Mouse (Mus musculus): ENCODE results near the gene Diras2. TPM values are rescaled to one million over a fixed set of nuclear protein-coding genes. Genes with fewer than 3 reads are reported as not detected.

The Diras2 gene
- polyA plus RNA-seq, 1 experiment from 2014 or later: 7.6 TPM

DNA sequence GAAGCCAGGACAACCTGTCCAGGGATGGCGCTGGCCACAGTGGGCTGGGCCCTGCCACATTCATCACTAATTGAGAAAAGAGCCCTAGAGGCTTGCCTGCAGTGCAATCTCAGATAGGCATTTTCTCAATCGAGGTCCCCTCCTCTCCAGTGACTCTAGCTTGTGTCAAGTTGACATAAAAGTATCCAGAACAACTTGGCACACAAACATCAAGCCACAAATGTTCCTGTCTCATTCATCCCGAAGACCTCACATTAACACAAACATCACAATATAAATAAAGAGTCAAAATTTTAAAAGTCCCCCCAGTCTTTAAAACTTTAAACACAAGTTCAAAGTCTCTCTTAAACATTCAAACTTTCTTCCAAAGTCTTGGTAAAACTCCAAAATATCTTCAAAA is 56.3 kb downstream of the Diras2 start:
- no peak overlapping the region for H3K9ac ChIP-seq (ENCODE audit: low read depth, low read length)
- no peaks in the 10 kb centered on the region for H3K36me3 ChIP-seq (ENCODE audit: control insufficient read depth, insufficient read depth, low read length)
- no peak overlapping the region for H3K4me3 ChIP-seq (ENCODE audit: low read depth, low read length)
- H3K4me1 ChIP-seq (ENCODE audit: control insufficient read depth, insufficient read depth, low read length): peaks cover 11% of the 10 kb centered on the region
- no peak overlapping the region for H3K4me2 ChIP-seq (ENCODE audit: low read length)
- no peaks in the 10 kb centered on the region for H3K9me3 ChIP-seq (replicated peaks; ENCODE audit: control insufficient read depth, low read length, poor library complexity, severe bottlenecking)
- no peaks in the 10 kb centered on the region for H3K27me3 ChIP-seq (ENCODE audit: control insufficient read depth, insufficient read depth, low read depth, low read length)
- no peak overlapping the region for H3K27ac ChIP-seq (ENCODE audit: low read length)
- WGBS: 90% methylated on average over 3 of the region's 3 CpGs
- ATAC-seq: no peak

DNA sequence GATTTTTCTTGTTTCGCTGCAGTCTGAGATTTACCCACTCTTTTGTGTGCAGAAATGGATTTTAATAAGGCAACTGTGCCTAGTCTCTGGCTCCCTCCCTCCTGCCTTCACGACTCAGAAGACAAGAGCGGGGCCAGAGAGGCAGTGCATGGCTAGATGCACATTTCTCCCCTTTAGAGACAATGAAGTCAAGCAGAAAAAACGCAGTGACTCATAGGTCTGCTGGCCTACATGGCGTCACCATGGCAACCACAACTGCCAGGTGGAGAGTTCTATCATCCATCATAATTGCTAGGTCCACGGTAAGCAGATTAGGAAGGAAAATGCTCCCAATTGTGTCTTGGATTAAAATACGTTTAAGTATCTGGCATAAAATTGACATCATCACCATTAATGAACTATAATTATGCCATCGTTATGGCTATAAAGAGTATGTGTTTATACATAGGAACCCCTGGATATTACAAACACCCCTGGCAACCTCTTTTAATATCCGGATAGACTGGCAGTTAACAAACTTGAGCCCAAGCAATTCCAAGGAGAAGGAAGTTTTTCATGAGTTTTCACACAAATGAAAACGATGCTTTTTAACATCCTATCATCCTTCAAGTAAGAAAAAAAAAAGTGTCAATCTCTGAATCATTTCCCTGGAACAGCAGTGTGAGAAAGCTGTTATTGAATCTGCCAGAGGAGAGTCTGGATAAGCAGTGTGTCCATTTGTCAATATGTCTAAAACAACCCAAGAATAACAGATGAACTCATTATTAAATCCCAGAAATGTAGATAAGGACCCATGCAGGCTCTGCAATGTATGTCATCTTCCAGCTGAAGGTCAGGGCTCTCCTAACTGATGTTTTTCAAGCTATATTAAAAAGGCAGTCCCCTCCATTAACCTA is 61.0 kb downstream of the Diras2 start:
- Histone ChIP-seq H3K27me3 (ENCODE audit: control insufficient read depth, insufficient read depth, low read depth, low read length) (no peaks in the 10 kb centered on the region), H3K4me2 (ENCODE audit: low read length) (peak overlapping the region; percentile 21), H3K36me3 (ENCODE audit: control insufficient read depth, insufficient read depth, low read length) (no peaks in the 10 kb centered on the region), H3K4me3 (ENCODE audit: low read depth, low read length) (no peak overlapping the region), H3K9me3 (replicated peaks; ENCODE audit: control insufficient read depth, low read length, poor library complexity, severe bottlenecking) (no peaks in the 10 kb centered on the region), H3K4me1 (ENCODE audit: control insufficient read depth, insufficient read depth, low read length) (peaks cover 19% of the 10 kb centered on the region), H3K27ac (ENCODE audit: low read length) (peak overlapping the region; percentile 92), H3K9ac (ENCODE audit: low read depth, low read length) (peak overlapping the region; percentile 25; the same call in 1 of the 2 replicates)
- WGBS: 15% methylated on average over 10 of the region's 10 CpGs
- ATAC-seq: peak; percentile 92

DNA sequence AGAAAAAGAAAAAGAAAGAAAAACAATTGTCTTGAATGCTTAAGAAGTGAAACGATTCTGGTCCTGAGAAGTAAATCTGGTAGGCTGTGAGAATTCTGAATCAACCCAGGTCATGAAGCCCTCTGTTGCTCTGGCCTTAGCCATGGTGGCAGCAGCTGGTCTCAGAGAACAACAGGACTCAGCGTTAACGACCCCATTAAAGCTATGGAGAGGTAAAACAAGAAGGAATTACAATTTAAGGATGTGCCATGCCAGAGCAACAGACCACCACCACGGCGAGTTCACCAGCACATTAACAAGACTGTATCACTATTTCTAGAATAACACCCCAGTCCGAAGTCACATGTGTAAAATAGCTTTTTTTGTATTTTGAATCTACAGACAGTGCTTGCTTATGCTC is 65.9 kb downstream of the Diras2 start:
- Histone ChIP-seq H3K9me3 (replicated peaks; ENCODE audit: control insufficient read depth, low read length, poor library complexity, severe bottlenecking) (no peaks in the 10 kb centered on the region), H3K36me3 (ENCODE audit: control insufficient read depth, insufficient read depth, low read length) (no peaks in the 10 kb centered on the region), H3K4me1 (ENCODE audit: control insufficient read depth, insufficient read depth, low read length) (peaks cover 11% of the 10 kb centered on the region), H3K27ac (ENCODE audit: low read length) (no peak overlapping the region), H3K4me2 (ENCODE audit: low read length) (no peak overlapping the region), H3K27me3 (ENCODE audit: control insufficient read depth, insufficient read depth, low read depth, low read length) (no peaks in the 10 kb centered on the region), H3K9ac (ENCODE audit: low read depth, low read length) (no peak overlapping the region), H3K4me3 (ENCODE audit: low read depth, low read length) (no peak overlapping the region)
- no peak for ATAC-seq
- WGBS: 68% methylated on average over 6 of the region's 6 CpGs

DNA sequence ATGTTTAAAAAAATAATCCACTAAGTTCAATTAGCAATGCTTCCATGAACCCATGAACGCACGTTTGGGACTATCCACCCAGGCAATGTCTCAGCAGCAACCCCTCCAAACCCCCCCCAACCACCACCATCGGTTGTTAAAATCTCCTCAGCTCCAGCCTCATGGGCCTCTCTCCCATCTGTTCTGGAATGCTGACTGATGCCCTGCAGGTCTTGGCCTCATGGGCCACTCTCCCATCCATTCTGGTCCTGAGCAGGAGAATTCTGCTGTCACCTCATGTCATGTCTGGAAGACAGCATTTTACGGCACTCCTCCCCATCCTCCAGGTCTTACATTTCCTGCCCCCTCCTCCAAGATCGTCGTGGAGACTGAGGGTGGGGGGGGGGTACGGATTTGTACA is 71.1 kb downstream of the Diras2 start:
- WGBS: 72% methylated on average over 7 of the region's 7 CpGs
- Histone ChIP-seq H3K9me3 (replicated peaks; ENCODE audit: control insufficient read depth, low read length, poor library complexity, severe bottlenecking) (no peaks in the 10 kb centered on the region), H3K36me3 (ENCODE audit: control insufficient read depth, insufficient read depth, low read length) (no peaks in the 10 kb centered on the region), H3K4me1 (ENCODE audit: control insufficient read depth, insufficient read depth, low read length) (no peaks in the 10 kb centered on the region), H3K4me3 (ENCODE audit: low read depth, low read length) (no peak overlapping the region), H3K27me3 (ENCODE audit: control insufficient read depth, insufficient read depth, low read depth, low read length) (0 out of 2 replicates have a peak, but pooled peaks cover 2% of the 10 kb centered on the region), H3K27ac (ENCODE audit: low read length) (no peak overlapping the region), H3K4me2 (ENCODE audit: low read length) (no peak overlapping the region), H3K9ac (ENCODE audit: low read depth, low read length) (no peak overlapping the region)
- ATAC-seq: no peak

DNA sequence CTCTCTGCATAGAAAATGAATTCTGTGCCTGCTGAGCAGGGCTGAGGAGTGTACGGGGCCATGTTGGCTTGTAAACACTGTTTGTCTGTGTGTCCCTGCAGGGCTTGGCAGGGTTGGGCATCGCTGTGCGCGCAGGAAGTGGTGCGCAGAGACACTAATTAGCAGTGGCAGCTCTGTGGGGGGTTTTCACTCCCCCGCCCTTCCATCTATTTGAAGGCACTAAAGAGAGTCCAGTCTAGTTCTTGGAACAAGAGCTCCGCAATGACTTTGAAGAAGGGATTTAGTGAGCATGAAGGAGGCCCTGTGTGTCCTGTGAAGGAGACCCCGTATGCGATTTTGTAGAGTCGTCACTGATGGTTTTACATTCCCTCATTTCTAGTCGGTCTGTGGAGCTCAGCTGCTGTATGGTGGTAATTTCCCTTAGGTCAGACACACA is 73.2 kb downstream of the Diras2 start:
- Histone ChIP-seq H3K36me3 (ENCODE audit: control insufficient read depth, insufficient read depth, low read length) (no peaks in the 10 kb centered on the region), H3K9me3 (replicated peaks; ENCODE audit: control insufficient read depth, low read length, poor library complexity, severe bottlenecking) (no peaks in the 10 kb centered on the region), H3K9ac (ENCODE audit: low read depth, low read length) (no peak overlapping the region), H3K4me2 (ENCODE audit: low read length) (peak overlapping the region; percentile 50), H3K4me1 (ENCODE audit: control insufficient read depth, insufficient read depth, low read length) (no peaks in the 10 kb centered on the region), H3K27ac (ENCODE audit: low read length) (peak overlapping the region; percentile 78), H3K4me3 (ENCODE audit: low read depth, low read length) (peak overlapping the region; percentile 16; the same call in 1 of the 2 replicates), H3K27me3 (ENCODE audit: control insufficient read depth, insufficient read depth, low read depth, low read length) (0 out of 2 replicates have a peak, but pooled peaks cover 5% of the 10 kb centered on the region)
- peak; percentile 95 for ATAC-seq
- WGBS: 15% methylated on average over 11 of the region's 11 CpGs

DNA sequence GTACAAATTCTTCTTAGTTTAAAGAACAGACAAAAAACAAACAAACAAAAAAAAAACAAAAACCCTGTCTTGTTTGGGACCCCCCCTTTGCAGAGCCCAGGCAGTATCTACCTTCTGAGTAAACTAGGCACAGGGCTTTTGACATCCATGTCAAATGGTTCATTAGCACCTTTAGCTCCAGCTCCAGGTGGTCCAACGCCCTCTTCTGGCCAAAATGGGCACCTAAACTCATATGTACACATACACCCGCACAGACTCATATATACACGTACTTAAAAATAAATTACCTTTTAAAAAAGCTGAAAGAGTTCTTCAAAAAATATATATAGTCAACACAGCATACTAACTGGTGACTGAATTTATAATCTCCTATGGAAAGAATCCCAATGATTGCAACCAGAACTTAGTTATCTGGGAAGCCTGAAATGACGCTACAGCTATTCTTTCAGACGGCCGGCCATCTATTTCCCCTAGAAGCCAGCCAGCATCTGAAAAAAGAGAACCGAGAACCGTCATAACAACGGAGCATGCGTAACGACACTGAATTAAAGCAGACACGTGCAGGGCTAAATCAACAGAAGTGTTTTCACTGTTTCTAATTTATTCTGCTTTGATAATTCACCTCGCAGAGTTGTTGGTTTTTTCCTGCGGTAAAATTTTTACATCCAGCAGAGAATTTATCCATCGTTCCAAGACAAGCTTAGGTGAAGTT is 73.7 kb downstream of the Diras2 start:
- Histone ChIP-seq H3K27ac (ENCODE audit: low read length) (peak overlapping the region; percentile 78), H3K27me3 (ENCODE audit: control insufficient read depth, insufficient read depth, low read depth, low read length) (0 out of 2 replicates have a peak, but pooled peaks cover 5% of the 10 kb centered on the region), H3K4me3 (ENCODE audit: low read depth, low read length) (peak overlapping the region; percentile 16; the same call in 1 of the 2 replicates), H3K9ac (ENCODE audit: low read depth, low read length) (no peak overlapping the region), H3K9me3 (replicated peaks; ENCODE audit: control insufficient read depth, low read length, poor library complexity, severe bottlenecking) (no peaks in the 10 kb centered on the region), H3K4me2 (ENCODE audit: low read length) (peak overlapping the region; percentile 50), H3K4me1 (ENCODE audit: control insufficient read depth, insufficient read depth, low read length) (no peaks in the 10 kb centered on the region), H3K36me3 (ENCODE audit: control insufficient read depth, insufficient read depth, low read length) (no peaks in the 10 kb centered on the region)
- ATAC-seq: peak; percentile 71
- WGBS: 38% methylated on average over 15 of the region's 15 CpGs

DNA sequence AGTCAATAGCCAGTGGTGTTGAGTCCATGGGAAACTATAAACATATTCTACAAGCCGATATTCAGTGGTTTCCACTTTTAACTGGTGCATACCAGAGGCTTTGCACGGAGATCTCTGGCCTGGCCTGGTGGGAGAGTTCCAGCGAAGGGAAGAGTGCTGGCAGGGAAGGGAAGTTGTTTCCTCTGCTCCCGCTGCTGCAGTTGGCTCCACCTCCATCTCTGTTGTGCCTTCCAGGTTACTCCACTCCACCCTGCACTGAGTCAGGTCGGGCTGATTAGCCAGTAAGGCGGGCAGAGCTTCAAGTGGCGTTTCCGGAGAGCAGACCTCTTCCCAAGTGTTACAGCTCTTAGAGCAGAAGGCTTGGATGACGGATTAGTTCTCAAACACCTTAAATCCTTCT is 75.8 kb downstream of the Diras2 start:
- Histone ChIP-seq H3K27me3 (ENCODE audit: control insufficient read depth, insufficient read depth, low read depth, low read length) (0 out of 2 replicates have a peak, but pooled peaks cover 5% of the 10 kb centered on the region), H3K4me2 (ENCODE audit: low read length) (no peak overlapping the region), H3K36me3 (ENCODE audit: control insufficient read depth, insufficient read depth, low read length) (no peaks in the 10 kb centered on the region), H3K9me3 (replicated peaks; ENCODE audit: control insufficient read depth, low read length, poor library complexity, severe bottlenecking) (no peaks in the 10 kb centered on the region), H3K27ac (ENCODE audit: low read length) (no peak overlapping the region), H3K4me1 (ENCODE audit: control insufficient read depth, insufficient read depth, low read length) (0 out of 2 replicates have a peak, but pooled peaks cover 4% of the 10 kb centered on the region), H3K9ac (ENCODE audit: low read depth, low read length) (no peak overlapping the region), H3K4me3 (ENCODE audit: low read depth, low read length) (no peak overlapping the region)
- WGBS: 53% methylated on average over 9 of the region's 9 CpGs
- ATAC-seq: no peak

DNA sequence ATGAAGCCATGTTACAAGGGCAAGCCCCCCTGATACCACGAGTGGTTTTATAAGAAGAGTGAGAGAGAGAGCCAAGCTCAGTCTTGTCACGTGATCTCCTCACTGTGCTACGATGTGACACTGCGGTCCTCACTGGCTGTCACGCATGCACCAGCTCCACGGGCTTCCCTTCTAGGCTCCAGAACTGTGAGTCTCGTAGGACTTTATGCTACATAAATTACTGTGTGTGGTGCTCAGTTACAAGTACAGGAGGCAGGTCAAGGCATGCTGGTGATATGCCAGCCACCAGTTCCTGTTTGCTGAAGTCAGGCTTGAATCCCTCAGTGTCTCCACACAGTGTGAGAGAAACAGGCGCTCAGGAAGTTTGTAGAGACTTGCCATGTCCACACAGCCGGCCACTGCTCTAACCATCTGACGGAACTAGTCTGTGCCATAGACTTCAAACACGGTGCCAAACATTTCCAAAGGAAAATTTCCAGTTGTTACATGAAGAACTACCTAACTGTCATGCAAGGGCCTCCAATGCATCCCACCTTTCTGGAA is 76.3 kb downstream of the Diras2 start:
- 86% methylated on average over 11 of the region's 11 CpGs for WGBS
- no peak overlapping the region for H3K27ac ChIP-seq (ENCODE audit: low read length)
- no peaks in the 10 kb centered on the region for H3K36me3 ChIP-seq (ENCODE audit: control insufficient read depth, insufficient read depth, low read length)
- no peak overlapping the region for H3K9ac ChIP-seq (ENCODE audit: low read depth, low read length)
- H3K4me2 ChIP-seq (ENCODE audit: low read length): no peak overlapping the region
- ATAC-seq: no peak
- H3K4me3 ChIP-seq (ENCODE audit: low read depth, low read length): no peak overlapping the region
- 0 out of 2 replicates have a peak, but pooled peaks cover 4% of the 10 kb centered on the region for H3K4me1 ChIP-seq (ENCODE audit: control insufficient read depth, insufficient read depth, low read length)
- H3K9me3 ChIP-seq (replicated peaks; ENCODE audit: control insufficient read depth, low read length, poor library complexity, severe bottlenecking): no peaks in the 10 kb centered on the region
- 0 out of 2 replicates have a peak, but pooled peaks cover 5% of the 10 kb centered on the region for H3K27me3 ChIP-seq (ENCODE audit: control insufficient read depth, insufficient read depth, low read depth, low read length)

Data from midbrain, embryonic 16.5 days (tissue).